Mouse (Mus musculus): ENCODE results near the gene Slco2a1. TPM values are rescaled to one million over a fixed set of nuclear protein-coding genes. Genes with fewer than 3 reads are reported as not detected.

Gene Slco2a1
- 0.17 and 0.25 TPM in 2 replicates for polyA plus RNA-seq (2016; fragmentation: Nextera tagmentation; extraction: Ambion mirVana)

DNA sequence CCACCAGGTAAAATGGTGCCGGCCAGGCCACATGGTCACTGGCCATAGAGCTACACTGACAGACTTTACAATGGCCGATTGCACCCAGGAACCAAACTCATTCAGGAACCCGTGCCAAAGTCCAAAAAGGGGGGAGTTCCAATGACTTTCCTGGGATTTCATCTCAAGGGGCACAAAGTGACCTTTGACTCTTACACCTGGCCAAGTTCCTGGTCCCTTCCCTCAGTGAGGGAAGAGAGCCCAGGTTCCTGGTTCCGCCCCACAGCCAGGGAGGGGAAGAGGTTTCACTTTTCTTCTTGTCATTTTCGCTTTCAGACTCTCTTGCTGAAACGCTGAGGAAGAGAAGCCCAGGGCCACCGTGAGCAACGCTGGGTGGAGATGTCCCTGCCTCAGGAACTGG, at the start of gene Slco2a1:
TSS of gene Slco2a1 (plus strand) at position 251 of the 400 bp plus-strand sequence.
- H3K27ac ChIP-seq (replicated peaks), result peak within 1 kb of the TSS; percentile 61
- no peaks in the 10 kb centered on the region for H3K27me3 ChIP-seq (ENCODE audit: low read depth, poor library complexity, severe bottlenecking)
- 88% methylated on average over 8 of the region's 8 CpGs for WGBS

DNA sequence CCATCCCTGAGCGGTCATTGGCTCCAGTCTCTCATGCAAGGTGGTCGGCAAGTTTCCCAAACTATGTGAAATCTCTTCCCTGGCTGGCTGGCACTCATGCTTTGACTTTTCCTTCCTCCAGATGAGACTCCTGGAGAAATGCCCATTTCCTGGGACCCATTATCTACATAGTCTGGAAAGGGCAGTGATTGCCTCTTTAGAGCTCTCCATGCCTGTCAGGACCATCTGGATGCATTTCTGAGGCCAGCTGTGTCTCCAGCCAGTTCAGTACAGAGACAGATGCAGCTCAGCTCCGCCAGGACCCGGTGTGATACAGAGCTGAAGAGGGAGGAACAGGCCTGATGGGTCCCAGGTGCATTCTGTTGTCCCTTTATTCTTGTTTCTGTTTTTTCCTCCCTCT, 46.3 kb upstream of the Slco2a1 start:
- no peaks in the 10 kb centered on the region for H3K4me1 ChIP-seq
- H3K9me3 ChIP-seq (replicated peaks), result no peaks in the 10 kb centered on the region
- no peak overlapping the region for H3K27ac ChIP-seq (replicated peaks)
- no peak for DNase-seq (ENCODE audit: low spot score)
- H3K27me3 ChIP-seq (ENCODE audit: low read depth, poor library complexity, severe bottlenecking), result no peaks in the 10 kb centered on the region
- 79% methylated on average over 4 of the region's 4 CpGs for WGBS
- no peaks in the 10 kb centered on the region for H3K36me3 ChIP-seq
- no peak overlapping the region for H3K4me3 ChIP-seq

More for the DNA sequence above, at the start of gene Slco2a1:
- H3K36me3 ChIP-seq, result no peaks in the 10 kb centered on the region
- H3K4me1 ChIP-seq, result peaks cover 52% of the 10 kb centered on the region
- no peaks in the 10 kb centered on the region for H3K9me3 ChIP-seq (replicated peaks)
- H3K4me3 ChIP-seq, result no peak within 1 kb of the TSS
- no peak for DNase-seq (ENCODE audit: low spot score)

DNA sequence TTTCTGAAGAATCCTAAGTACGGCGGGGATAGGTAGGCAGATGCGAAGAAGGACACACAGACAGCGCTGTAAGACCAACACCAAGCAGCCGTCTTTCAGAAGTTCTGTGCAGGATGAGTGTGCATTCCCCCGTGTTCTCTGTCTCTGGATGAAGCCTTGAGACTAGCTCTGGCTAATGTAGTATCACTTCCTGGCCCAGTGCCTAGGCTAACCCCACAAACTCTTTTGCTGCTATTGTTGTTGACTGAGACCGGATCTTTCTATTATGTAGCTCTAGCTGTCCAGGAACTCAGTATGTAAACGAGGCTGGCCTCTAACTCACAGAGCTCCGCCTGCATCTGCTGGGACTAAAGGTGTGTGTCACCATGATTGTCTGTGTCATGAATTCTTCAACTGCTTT, 43.6 kb upstream of the Slco2a1 start:
- H3K36me3 ChIP-seq, result no peaks in the 10 kb centered on the region
- no peaks in the 10 kb centered on the region for H3K27me3 ChIP-seq (ENCODE audit: low read depth, poor library complexity, severe bottlenecking)
- H3K4me3 ChIP-seq, result no peak overlapping the region
- no peak overlapping the region for H3K27ac ChIP-seq (replicated peaks)
- DNase-seq (ENCODE audit: low spot score), result no peak
- peaks cover 10% of the 10 kb centered on the region; the same call in 1 of the 2 replicates for H3K4me1 ChIP-seq
- WGBS, result 91% methylated on average over 9 of the region's 9 CpGs
- no peaks in the 10 kb centered on the region for H3K9me3 ChIP-seq (replicated peaks)

DNA sequence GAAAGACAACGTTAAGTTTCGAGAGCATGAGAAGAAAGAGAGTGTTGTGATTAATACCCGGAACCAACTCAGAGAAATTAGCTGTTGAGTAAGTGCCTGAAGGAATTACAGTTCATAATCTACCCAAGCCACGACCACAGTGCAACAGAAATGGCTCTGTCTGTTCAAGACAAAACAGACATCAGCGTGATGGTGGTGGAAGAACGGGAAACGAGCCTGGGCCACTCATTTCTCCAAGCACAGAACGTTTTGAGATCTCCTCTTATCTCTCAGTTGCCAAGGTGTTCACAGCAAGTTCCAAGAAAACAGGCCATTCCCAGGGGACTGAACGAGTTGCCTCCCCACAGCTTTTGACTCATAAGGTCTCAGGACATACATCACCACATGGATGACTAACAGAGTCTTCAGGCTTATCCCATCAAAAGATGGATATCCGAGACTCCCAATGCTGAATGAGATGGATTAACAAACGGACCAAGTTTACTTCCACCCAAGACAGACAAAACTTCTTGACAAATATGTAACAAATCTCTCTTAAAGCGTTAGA, 42.0 kb upstream of the Slco2a1 start:
- 88% methylated on average over 12 of the region's 12 CpGs for WGBS
- Histone ChIP-seq H3K27me3 (ENCODE audit: low read depth, poor library complexity, severe bottlenecking) (no peaks in the 10 kb centered on the region), H3K27ac (replicated peaks) (no peak overlapping the region), H3K9me3 (replicated peaks) (no peaks in the 10 kb centered on the region), H3K36me3 (no peaks in the 10 kb centered on the region), H3K4me1 (peaks cover 10% of the 10 kb centered on the region; the same call in 1 of the 2 replicates), H3K4me3 (no peak overlapping the region)
- no peak for DNase-seq (ENCODE audit: low spot score)

DNA sequence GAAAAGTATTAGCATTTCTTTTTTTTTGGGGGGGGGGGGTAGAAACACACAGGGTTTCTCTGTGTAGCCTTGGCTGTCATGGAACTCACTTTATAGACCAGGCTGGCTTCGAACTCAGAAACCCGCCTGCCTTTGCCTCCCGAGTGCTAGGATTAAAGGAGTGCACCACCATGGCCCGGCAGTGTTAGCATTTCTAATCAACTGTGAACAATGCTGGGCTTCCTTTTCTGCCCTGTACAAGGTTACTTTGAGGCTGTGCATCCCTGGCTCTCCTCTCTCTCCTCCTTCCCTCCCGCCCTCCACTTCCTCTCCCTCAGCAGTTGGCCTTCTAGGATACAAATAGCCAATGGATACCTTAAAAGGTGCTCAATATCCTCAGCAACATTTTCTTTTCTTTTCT, 39.8 kb upstream of the Slco2a1 start:
- Histone ChIP-seq H3K4me3 (no peak overlapping the region), H3K4me1 (peaks cover 10% of the 10 kb centered on the region; the same call in 1 of the 2 replicates), H3K36me3 (no peaks in the 10 kb centered on the region), H3K9me3 (replicated peaks) (no peaks in the 10 kb centered on the region), H3K27me3 (ENCODE audit: low read depth, poor library complexity, severe bottlenecking) (no peaks in the 10 kb centered on the region), H3K27ac (replicated peaks) (no peak overlapping the region)
- no peak for DNase-seq (ENCODE audit: low spot score)
- WGBS, result 76% methylated on average over 5 of the region's 5 CpGs

DNA sequence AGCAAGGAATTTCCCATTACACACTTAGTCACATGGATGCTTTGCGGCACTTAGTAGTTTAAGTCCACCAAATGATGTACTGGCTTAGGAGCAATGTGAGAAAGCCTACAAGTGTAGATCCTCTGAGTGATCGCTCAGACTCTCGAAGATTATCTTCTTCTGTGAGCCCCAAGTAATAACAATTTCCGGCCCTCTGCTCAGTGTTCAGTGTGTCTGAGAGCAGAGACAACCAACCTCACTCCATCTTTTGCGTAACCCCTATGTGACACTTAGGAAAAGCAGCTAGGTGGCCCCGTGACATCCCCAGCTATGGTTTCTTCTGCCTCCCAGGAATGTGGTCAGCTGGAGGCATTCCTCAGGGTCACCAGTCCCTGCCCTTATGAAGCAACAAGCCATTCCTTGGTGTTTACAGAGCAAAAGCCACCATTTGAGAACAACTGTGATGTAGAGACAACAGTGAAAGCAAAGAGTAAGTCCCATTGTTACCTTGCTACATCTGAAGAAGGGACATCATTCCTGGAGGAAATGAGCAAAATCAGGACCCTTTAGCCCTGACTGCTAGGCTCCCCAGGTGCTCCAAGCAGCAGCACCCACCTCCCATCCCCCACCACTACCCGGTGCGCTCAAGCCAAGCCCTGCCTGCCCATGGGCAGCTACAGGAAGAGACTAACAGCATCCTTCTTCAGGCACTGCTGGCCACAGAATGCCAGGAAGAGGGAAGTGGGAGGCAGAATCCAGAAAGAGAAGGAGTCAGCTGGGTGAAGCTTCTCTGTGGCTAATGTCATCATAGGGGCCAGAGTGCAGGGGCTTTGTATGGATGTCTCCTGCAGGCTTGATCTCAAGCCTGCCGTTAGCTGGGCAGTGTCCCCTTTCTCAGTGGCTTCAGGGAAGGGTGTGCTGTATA, 37.2 kb upstream of the Slco2a1 start:
- Histone ChIP-seq H3K9me3 (replicated peaks) (no peaks in the 10 kb centered on the region), H3K4me3 (no peak overlapping the region), H3K27ac (replicated peaks) (no peak overlapping the region), H3K36me3 (no peaks in the 10 kb centered on the region), H3K4me1 (peaks cover 10% of the 10 kb centered on the region; the same call in 1 of the 2 replicates), H3K27me3 (ENCODE audit: low read depth, poor library complexity, severe bottlenecking) (no peaks in the 10 kb centered on the region)
- 93% methylated on average over 9 of the region's 9 CpGs for WGBS
- no peak for DNase-seq (ENCODE audit: low spot score)

DNA sequence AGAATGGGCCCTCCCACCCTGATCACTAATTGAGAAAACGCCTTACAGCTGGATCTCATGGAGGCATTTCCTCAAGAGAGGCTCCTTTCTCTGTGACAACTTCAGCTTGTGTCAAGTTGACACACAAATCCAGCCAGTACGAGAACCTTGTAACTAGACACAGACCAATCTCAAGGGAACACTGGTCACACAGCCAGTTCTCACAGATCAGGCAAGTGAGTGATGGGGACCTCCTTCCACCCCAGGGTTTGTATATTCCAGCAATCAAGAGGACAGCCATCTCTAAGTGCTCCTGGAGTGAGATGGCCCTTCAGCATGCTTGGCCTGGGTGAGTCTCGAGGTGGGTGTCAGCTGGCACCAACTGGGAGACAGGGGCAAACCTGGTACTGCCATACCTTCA, 32.6 kb upstream of the Slco2a1 start:
- WGBS, result 84% methylated on average over 3 of the region's 3 CpGs
- H3K4me3 ChIP-seq, result no peak overlapping the region
- peaks cover 2% of the 10 kb centered on the region for H3K4me1 ChIP-seq
- no peaks in the 10 kb centered on the region for H3K9me3 ChIP-seq (replicated peaks)
- H3K36me3 ChIP-seq, result no peaks in the 10 kb centered on the region
- no peak for DNase-seq (ENCODE audit: low spot score)
- no peaks in the 10 kb centered on the region for H3K27me3 ChIP-seq (ENCODE audit: low read depth, poor library complexity, severe bottlenecking)
- H3K27ac ChIP-seq (replicated peaks), result no peak overlapping the region

DNA sequence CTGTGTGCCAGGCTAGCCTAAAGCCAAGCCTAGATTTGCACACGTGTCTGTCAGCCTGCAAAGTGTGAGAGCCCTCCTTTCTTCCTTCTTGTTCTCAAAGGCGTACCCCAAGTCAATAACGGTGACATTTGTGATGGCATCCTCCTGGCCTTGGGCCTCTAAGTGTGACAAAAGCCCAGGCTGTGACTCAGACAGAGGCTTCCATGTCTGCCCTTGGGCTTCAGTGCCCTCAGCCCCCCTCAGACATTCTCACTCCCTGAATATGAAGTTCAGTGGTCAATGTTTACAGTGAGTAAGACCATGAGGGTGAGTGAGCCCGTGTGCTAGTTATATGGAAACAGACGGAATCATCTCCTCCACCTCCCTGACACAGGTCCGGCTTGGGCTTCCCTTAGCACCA, 29.8 kb upstream of the Slco2a1 start:
- no peaks in the 10 kb centered on the region for H3K27me3 ChIP-seq (ENCODE audit: low read depth, poor library complexity, severe bottlenecking)
- DNase-seq (ENCODE audit: low spot score), result no peak
- H3K9me3 ChIP-seq (replicated peaks), result no peaks in the 10 kb centered on the region
- no peak overlapping the region for H3K4me3 ChIP-seq
- H3K27ac ChIP-seq (replicated peaks), result no peak overlapping the region
- 84% methylated on average over 6 of the region's 6 CpGs for WGBS
- H3K4me1 ChIP-seq, result peaks cover 11% of the 10 kb centered on the region
- H3K36me3 ChIP-seq, result no peaks in the 10 kb centered on the region

DNA sequence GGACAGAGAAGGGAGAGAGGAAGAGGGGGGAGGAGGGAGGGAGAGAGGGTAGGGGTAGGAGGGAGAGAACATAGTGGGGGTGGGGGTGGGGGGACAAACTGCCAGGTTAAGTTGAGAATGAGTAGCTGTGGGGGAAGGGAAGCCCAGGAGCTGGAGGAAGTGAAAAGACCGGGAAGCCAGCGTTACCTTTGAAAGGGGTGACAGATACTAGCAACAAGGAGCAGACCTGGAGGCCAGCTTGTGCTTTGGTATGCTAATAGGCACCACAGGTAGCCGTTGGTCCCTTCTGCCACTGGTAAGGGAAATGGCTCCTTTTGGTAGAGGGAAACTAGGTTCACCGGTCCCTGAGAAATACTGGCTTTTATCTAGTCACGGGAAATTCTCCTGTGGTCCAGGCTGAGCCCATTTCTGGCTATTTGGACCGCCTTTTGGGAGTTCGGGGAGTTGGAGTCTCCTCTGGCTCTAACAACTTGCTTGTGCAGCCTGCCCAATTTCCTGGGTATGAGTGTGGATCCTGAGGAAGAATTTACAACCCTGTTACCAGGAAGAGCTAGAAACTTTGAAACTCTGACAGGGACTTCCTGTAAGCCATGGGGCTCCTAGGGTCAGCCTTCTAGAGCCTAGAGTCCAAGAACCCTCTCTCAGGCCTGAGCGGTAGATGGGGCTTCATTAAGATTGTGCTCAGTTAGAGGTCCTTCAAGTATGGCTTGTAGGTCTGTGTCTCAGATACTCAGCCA, 27.0 kb upstream of the Slco2a1 start:
- H3K27ac ChIP-seq (replicated peaks), result 0 out of 2 replicates have a peak overlapping the region, but pooled peaks have one; percentile 1
- no peak overlapping the region for H3K4me3 ChIP-seq
- DNase-seq (ENCODE audit: low spot score), result no peak
- H3K36me3 ChIP-seq, result no peaks in the 10 kb centered on the region
- no peaks in the 10 kb centered on the region for H3K9me3 ChIP-seq (replicated peaks)
- H3K4me1 ChIP-seq, result peaks cover 11% of the 10 kb centered on the region
- H3K27me3 ChIP-seq (ENCODE audit: low read depth, poor library complexity, severe bottlenecking), result no peaks in the 10 kb centered on the region
- WGBS, result 25% methylated on average over 8 of the region's 8 CpGs

DNA sequence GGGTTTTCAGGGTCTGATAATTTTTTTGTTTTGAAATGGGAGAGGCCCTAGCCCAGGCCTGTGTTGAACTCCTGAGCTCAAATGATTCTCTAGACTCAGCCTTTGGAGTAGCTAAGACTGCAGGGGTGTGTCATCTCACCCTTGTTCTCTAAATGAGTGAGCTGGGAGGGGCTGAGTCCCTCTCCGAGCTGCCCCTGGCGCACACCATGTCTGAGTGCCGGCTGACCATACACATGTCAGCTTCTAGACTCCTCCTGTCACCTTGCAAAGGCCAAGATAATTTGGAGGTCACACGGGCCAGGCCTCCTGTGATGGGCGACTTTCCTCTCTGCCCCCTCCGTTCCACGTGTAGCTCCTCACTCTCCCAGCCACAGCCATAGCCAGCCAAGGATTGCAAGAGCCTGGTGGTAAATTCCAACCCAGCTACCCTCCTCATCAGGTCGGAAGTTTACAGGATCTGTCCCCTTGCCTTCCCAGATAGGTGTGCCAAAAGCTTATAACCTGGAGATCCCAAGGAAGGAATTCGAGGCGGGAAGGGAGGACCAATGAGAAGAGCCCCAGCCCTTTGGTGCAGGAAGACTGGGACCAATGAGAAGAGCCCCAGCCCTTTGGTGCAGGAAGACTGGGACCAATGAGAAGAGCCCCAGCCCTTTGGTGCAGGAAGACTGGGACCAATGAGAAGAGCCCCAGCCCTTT, 26.3 kb upstream of the Slco2a1 start:
- Histone ChIP-seq H3K27ac (replicated peaks) (no peak overlapping the region), H3K4me1 (peaks cover 11% of the 10 kb centered on the region), H3K36me3 (no peaks in the 10 kb centered on the region), H3K4me3 (no peak overlapping the region), H3K27me3 (ENCODE audit: low read depth, poor library complexity, severe bottlenecking) (no peaks in the 10 kb centered on the region), H3K9me3 (replicated peaks) (no peaks in the 10 kb centered on the region)
- DNase-seq (ENCODE audit: low spot score), result no peak
- 72% methylated on average over 10 of the region's 10 CpGs for WGBS

DNA sequence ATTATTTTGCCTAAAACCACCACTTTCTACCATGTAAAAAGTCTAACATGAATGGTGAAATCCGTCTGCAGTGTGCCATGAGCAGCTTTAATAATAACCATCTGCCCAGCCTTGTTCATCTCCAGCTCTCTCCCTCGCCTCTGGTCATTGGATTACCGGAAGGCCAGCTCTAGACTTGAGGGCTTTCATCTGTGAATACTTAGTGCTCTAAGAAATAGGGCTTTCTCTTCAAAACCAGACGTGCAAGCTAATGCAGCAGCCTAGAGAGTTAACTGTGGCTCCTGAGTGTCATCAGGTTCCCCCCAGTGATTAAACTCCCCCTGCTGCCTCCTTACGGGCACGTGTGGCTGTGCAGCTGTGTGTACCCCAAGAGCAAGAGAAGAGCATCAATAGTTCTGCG, 25.2 kb upstream of the Slco2a1 start:
- Histone ChIP-seq H3K27ac (replicated peaks) (no peak overlapping the region), H3K9me3 (replicated peaks) (no peaks in the 10 kb centered on the region), H3K27me3 (ENCODE audit: low read depth, poor library complexity, severe bottlenecking) (no peaks in the 10 kb centered on the region), H3K4me3 (no peak overlapping the region), H3K36me3 (no peaks in the 10 kb centered on the region), H3K4me1 (peaks cover 11% of the 10 kb centered on the region)
- WGBS, result 83% methylated on average over 7 of the region's 7 CpGs
- no peak for DNase-seq (ENCODE audit: low spot score)

DNA sequence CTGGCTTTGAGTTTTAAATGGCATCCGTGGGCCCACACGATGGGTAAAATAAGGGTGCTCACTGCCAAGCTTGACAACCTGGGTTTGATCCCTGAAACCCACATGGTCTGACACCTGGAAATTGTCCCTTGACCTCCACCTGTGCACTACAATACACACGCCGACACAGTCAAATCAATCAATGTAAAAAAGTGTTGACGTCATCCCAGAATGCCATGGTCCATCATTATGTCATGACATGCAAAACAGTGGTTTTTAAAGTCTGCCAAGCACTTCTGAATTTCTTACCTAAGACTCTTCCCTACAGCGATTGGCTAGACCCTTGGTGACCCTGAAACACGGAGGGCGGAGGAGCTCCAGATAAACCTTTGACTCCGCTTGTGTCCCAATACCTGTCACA, 23.9 kb upstream of the Slco2a1 start:
- H3K4me1 ChIP-seq, result peaks cover 11% of the 10 kb centered on the region
- H3K4me3 ChIP-seq, result no peak overlapping the region
- no peaks in the 10 kb centered on the region; the same call in 1 of the 2 replicates for H3K9me3 ChIP-seq (replicated peaks)
- H3K27ac ChIP-seq (replicated peaks), result no peak overlapping the region
- DNase-seq (ENCODE audit: low spot score), result no peak
- no peaks in the 10 kb centered on the region for H3K36me3 ChIP-seq
- H3K27me3 ChIP-seq (ENCODE audit: low read depth, poor library complexity, severe bottlenecking), result no peaks in the 10 kb centered on the region
- 94% methylated on average over 9 of the region's 9 CpGs for WGBS
